ENCODE assay signal across 9 mouse cellular contexts in the genomic region with DNA sequence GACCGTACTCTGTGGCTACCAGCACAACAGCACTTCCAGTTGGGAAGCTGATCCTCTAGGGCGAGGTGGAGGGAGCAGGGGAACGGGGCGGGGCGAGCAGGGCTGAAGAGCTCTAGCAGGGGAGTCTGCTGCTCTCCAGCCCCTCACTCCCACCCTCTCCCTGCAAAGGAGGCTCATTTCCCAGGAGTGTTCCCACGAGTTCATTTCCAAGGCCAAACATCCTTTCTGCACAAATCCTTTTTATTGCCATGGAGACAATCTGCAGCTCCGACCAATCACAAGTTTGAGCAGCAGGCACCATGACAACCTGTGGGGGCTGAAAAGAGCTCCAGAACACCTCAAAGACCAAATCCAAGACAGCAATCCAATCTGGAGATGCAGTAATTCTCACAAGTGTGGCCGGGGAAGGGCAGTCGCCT. TPM values are rescaled to one million over a fixed set of nuclear protein-coding genes. Genes with fewer than 3 reads are reported as not detected.
DNase-seq lines count a peak whose midpoint lies in the region; TF ChIP-seq lines count a peak whose summit lies in the region.
"Had no signal": no experiment of that assay in that cellular context is flagged by ENCODE, and none has a peak within 500 bp of the region (broad histone marks: within the 10 kb centered on the region; RNA-seq: fewer than 3 reads in every experiment).

No protein-coding gene starts in this region.

- no peak overlapping the region for H3K4me3 ChIP-seq in kidney, adult 2 months (ENCODE audit: insufficient read depth, low read depth, low read length)
- no peak overlapping the region for H3K4me3 ChIP-seq in hindbrain, embryonic 10.5 days
- H3K4me3 ChIP-seq: limb, embryonic 12.5 days had no signal

- TF ChIP-seq CTCF in kidney, adult 2 months (conservative IDR thresholded peaks at IDR 0.05; ENCODE audit: insufficient read depth, insufficient read length, low read depth, low read length): no peak

- H3K9me3 ChIP-seq in hindbrain, embryonic 10.5 days: no peaks in the 10 kb centered on the region
- H3K9me3 ChIP-seq: limb, embryonic 12.5 days had no signal

- no peaks in the 10 kb centered on the region for H3K4me1 ChIP-seq in kidney, adult 2 months (ENCODE audit: control insufficient read depth, insufficient read depth, low read length)
- peaks cover 24% of the 10 kb centered on the region for H3K4me1 ChIP-seq in hindbrain, embryonic 10.5 days (replicated peaks)

- TF ChIP-seq POLR2A in kidney, adult 2 months (IDR thresholded peaks at IDR 0.05; ENCODE audit: low read depth, low read length): no peak

- intact Hi-C loops in left cerebral cortex, postnatal 25 days (cut with DNase I): no loop called here

- H3K27me3 ChIP-seq in kidney, adult 2 months (replicated peaks; ENCODE audit: control insufficient read depth, insufficient read depth, low read length): no peaks in the 10 kb centered on the region
- H3K27me3 ChIP-seq in hindbrain, embryonic 10.5 days (ENCODE audit: insufficient read depth, poor library complexity, severe bottlenecking): peaks cover 5% of the 10 kb centered on the region; the same call in 1 of the 2 replicates

- DNase-seq in kidney, postnatal 4 days: peak; percentile 37 to 57
- DNase-seq in kidney, adult 2 months: no peak
- DNase-seq in hindbrain, embryonic 10.5 days (ENCODE audit: low spot score): peak; percentile 23
- peak; percentile 76 to 91 for DNase-seq in left cerebral cortex, postnatal 25 days (ENCODE audit: low spot score in 2 of 2)
- DNase-seq in right cerebral cortex, postnatal 36 days (ENCODE audit: low spot score in 2 of 2): peak; percentile 78 to 84
- no peak for DNase-seq in urinary bladder, postnatal 14 days (ENCODE audit: low spot score)
- DNase-seq in thymus, postnatal 36 days: no peak
- DNase-seq in lung, postnatal 25 days (ENCODE audit: low spot score): no peak

- 34% methylated on average over 9 of the region's 9 CpGs for WGBS in kidney, adult 2 months
- WGBS in hindbrain, embryonic 10.5 days: 37% methylated on average over 9 of the region's 9 CpGs

- H3K36me3 ChIP-seq in kidney, adult 2 months (ENCODE audit: control insufficient read depth, insufficient read depth, low read length): no peaks in the 10 kb centered on the region
- H3K36me3 ChIP-seq in hindbrain, embryonic 10.5 days: no peaks in the 10 kb centered on the region
- H3K36me3 ChIP-seq: limb, embryonic 12.5 days had no signal

- no peak overlapping the region for H3K27ac ChIP-seq in kidney, adult 2 months (ENCODE audit: insufficient read depth, low read depth, low read length)
- peak overlapping the region; percentile 53; the same call in 1 of the 2 replicates for H3K27ac ChIP-seq in hindbrain, embryonic 10.5 days
- H3K27ac ChIP-seq: limb, embryonic 12.5 days had no signal

RNA-seq across cellular contexts. Expression of a gene that starts 32.4 kb away (rescaled TPM):
- not detected in 2 replicates for polyA plus RNA-seq in kidney, adult 2 months (2012; rRNA removed)
- not detected in 2 replicates for polyA plus RNA-seq in hindbrain, embryonic 10.5 days (2016; fragmentation: Nextera tagmentation; extraction: Ambion mirVana)
- total RNA-seq in left cerebral cortex, postnatal 25 days (2021): not detected

Comparison
In these comparisons a context has a peak if more than half of its experiments do, and no peak if none do; other contexts are left out.
1. DNase-seq: peak in kidney, postnatal 4 days (2 of 2), hindbrain, embryonic 10.5 days (single experiment), left cerebral cortex, postnatal 25 days (2 of 2) and right cerebral cortex, postnatal 36 days (2 of 2); none in kidney, adult 2 months (single experiment), urinary bladder, postnatal 14 days (single experiment), thymus, postnatal 36 days (0 of 2) and lung, postnatal 25 days (single experiment).